Mouse (Mus musculus) heart, embryonic 10.5 days (tissue): ENCODE measurements around the gene Gm5089. TPM values are rescaled to one million over a fixed set of nuclear protein-coding genes. Genes with fewer than 3 reads are reported as not detected.

ENCODE experiments used
- DNase-seq: peaks from one replicate; pipeline ENCODE4 v3.0.0-alpha.2; 2017; ENCODE audit warnings: low spot score
- H3K27ac ChIP-seq: fragments of 300-500 bp; sonication (generic); 2 replicates; pipeline ENCODE4 v1.5.1; 2016; ENCODE audit warnings: mild to moderate bottlenecking
- H3K27me3 ChIP-seq: fragments of 300-500 bp; sonication (generic); 2 replicates; pipeline ENCODE4 v1.6.1; 2016; ENCODE audit warnings: mild to moderate bottlenecking; ENCODE audit not compliant: poor library complexity, insufficient read depth, severe bottlenecking
- H3K36me3 ChIP-seq: fragments of 300-500 bp; sonication (generic); 2 replicates; pipeline ENCODE4 v1.6.1; 2016; ENCODE audit warnings: mild to moderate bottlenecking, moderate library complexity
- H3K4me1 ChIP-seq: fragments of 300-500 bp; sonication (generic); 2 replicates; pipeline ENCODE4 v1.6.1; 2016; ENCODE audit warnings: mild to moderate bottlenecking
- H3K4me3 ChIP-seq: fragments of 300-500 bp; sonication (generic); 2 replicates; pipeline ENCODE4 v1.5.1; 2016; ENCODE audit warnings: mild to moderate bottlenecking, moderate library complexity
- H3K9me3 ChIP-seq: fragments of 300-500 bp; sonication (generic); 2 replicates; pipeline ENCODE4 v1.6.1; 2016; ENCODE audit warnings: mild to moderate bottlenecking, moderate library complexity
- WGBS: fragments of 180-500 bp; shearing (Covaris S2); methylation state at CpG from one replicate; pipeline ENCODE4 v1.1.7; 2016; 5-methylcytosine and 5-hydroxymethylcytosine counted together
- polyA plus RNA-seq: library from polyadenylated mRNA; unstranded; fragments of >200 nt; fragmentation: Nextera tagmentation; extraction: Ambion mirVana; gene quantifications from 2 replicates; pipeline ENCODE4 v1.2.1, GENCODE M21; 2016

Gm5089 gene
- polyA plus RNA-seq, 1 experiment from 2014 or later = not detected

GRCm38 (mm10) chr14:122402716-122403258 is 48.1 kb downstream of the Gm5089 start:
- peaks cover 49% of the 10 kb centered on the region for H3K27me3 ChIP-seq
- DNase-seq = no peak
- no peaks in the 10 kb centered on the region for H3K9me3 ChIP-seq
- no peak overlapping the region for H3K27ac ChIP-seq
- no peak overlapping the region for H3K4me3 ChIP-seq
- H3K36me3 ChIP-seq = no peaks in the 10 kb centered on the region
- peaks cover 10% of the 10 kb centered on the region; the same call in 1 of the 2 replicates for H3K4me1 ChIP-seq
- WGBS = 63% methylated on average over 12 of the region's 12 CpGs

- 77% methylated on average over 11 of the region's 11 CpGs for WGBS
- H3K9me3 ChIP-seq = no peaks in the 10 kb centered on the region
- H3K27me3 ChIP-seq = peaks cover 40% of the 10 kb centered on the region
- peaks cover 8% of the 10 kb centered on the region; the same call in 1 of the 2 replicates for H3K4me1 ChIP-seq
- no peak for DNase-seq
- H3K4me3 ChIP-seq = no peak overlapping the region
- H3K27ac ChIP-seq = no peak overlapping the region
- no peaks in the 10 kb centered on the region for H3K36me3 ChIP-seq
These were observed 49.0 kb downstream of the Gm5089 start for GRCm38 (mm10) chr14:122401886-122402285.

GRCm38 (mm10) chr14:122399906-122400305 is 51.0 kb downstream of the Gm5089 start:
- no peak overlapping the region for H3K27ac ChIP-seq
- no peak overlapping the region for H3K4me3 ChIP-seq
- H3K27me3 ChIP-seq = peaks cover 20% of the 10 kb centered on the region
- WGBS = 89% methylated on average over 5 of the region's 5 CpGs
- H3K4me1 ChIP-seq = no peaks in the 10 kb centered on the region
- H3K36me3 ChIP-seq = no peaks in the 10 kb centered on the region
- H3K9me3 ChIP-seq = no peaks in the 10 kb centered on the region
- no peak for DNase-seq

GRCm38 (mm10) chr14:122398676-122399075 is 52.2 kb downstream of the Gm5089 start:
- Histone ChIP-seq H3K27ac (no peak overlapping the region), H3K27me3 (peaks cover 10% of the 10 kb centered on the region), H3K9me3 (no peaks in the 10 kb centered on the region), H3K4me1 (no peaks in the 10 kb centered on the region), H3K36me3 (no peaks in the 10 kb centered on the region), H3K4me3 (no peak overlapping the region)
- WGBS = 82% methylated on average over 4 of the region's 4 CpGs
- peak; percentile 61 for DNase-seq

GRCm38 (mm10) chr14:122393119-122393518 is 57.8 kb downstream of the Gm5089 start:
- peaks cover 5% of the 10 kb centered on the region; the same call in 1 of the 2 replicates for H3K27me3 ChIP-seq
- H3K4me3 ChIP-seq = no peak overlapping the region
- no peaks in the 10 kb centered on the region for H3K4me1 ChIP-seq
- 73% methylated on average over 1 of the region's 1 CpGs for WGBS
- no peak overlapping the region for H3K27ac ChIP-seq
- H3K9me3 ChIP-seq = no peaks in the 10 kb centered on the region
- no peak for DNase-seq
- no peaks in the 10 kb centered on the region for H3K36me3 ChIP-seq

GRCm38 (mm10) chr14:122390935-122391334 is 60.0 kb downstream of the Gm5089 start:
- Histone ChIP-seq H3K9me3 (no peaks in the 10 kb centered on the region), H3K4me3 (no peak overlapping the region), H3K27me3 (peaks cover 5% of the 10 kb centered on the region; the same call in 1 of the 2 replicates), H3K36me3 (no peaks in the 10 kb centered on the region), H3K4me1 (no peaks in the 10 kb centered on the region), H3K27ac (no peak overlapping the region)
- 37% methylated on average over 4 of the region's 4 CpGs for WGBS
- DNase-seq = peak; percentile 65

- WGBS = 80% methylated on average over 13 of the region's 13 CpGs
These were observed 61.1 kb downstream of the Gm5089 start for GRCm38 (mm10) chr14:122389684-122390370.

GRCm38 (mm10) chr14:122388431-122389031 is 62.4 kb downstream of the Gm5089 start:
- Histone ChIP-seq H3K9me3 (no peaks in the 10 kb centered on the region), H3K27ac (no peak overlapping the region), H3K27me3 (peaks cover 5% of the 10 kb centered on the region; the same call in 1 of the 2 replicates), H3K4me1 (no peaks in the 10 kb centered on the region), H3K36me3 (no peaks in the 10 kb centered on the region), H3K4me3 (no peak overlapping the region)
- peak; percentile 46 for DNase-seq
- 84% methylated on average over 19 of the region's 19 CpGs for WGBS

More at GRCm38 (mm10) chr14:122389684-122390370, 61.1 kb downstream of the Gm5089 start:
- Histone ChIP-seq H3K36me3 (no peaks in the 10 kb centered on the region), H3K9me3 (no peaks in the 10 kb centered on the region), H3K27ac (no peak overlapping the region), H3K27me3 (peaks cover 5% of the 10 kb centered on the region; the same call in 1 of the 2 replicates), H3K4me1 (no peaks in the 10 kb centered on the region), H3K4me3 (no peak overlapping the region)
- peak; percentile 61 for DNase-seq

GRCm38 (mm10) chr14:122387781-122388180 is 63.1 kb downstream of the Gm5089 start:
- Histone ChIP-seq H3K4me1 (no peaks in the 10 kb centered on the region), H3K4me3 (no peak overlapping the region), H3K36me3 (no peaks in the 10 kb centered on the region), H3K27me3 (peaks cover 5% of the 10 kb centered on the region; the same call in 1 of the 2 replicates), H3K27ac (no peak overlapping the region), H3K9me3 (no peaks in the 10 kb centered on the region)
- 91% methylated on average over 5 of the region's 5 CpGs for WGBS
- DNase-seq = no peak

- Histone ChIP-seq H3K4me1 (no peaks in the 10 kb centered on the region), H3K4me3 (no peak overlapping the region), H3K9me3 (no peaks in the 10 kb centered on the region), H3K36me3 (no peaks in the 10 kb centered on the region), H3K27ac (no peak overlapping the region), H3K27me3 (no peaks in the 10 kb centered on the region)
- WGBS = 88% methylated on average over 17 of the region's 17 CpGs
- DNase-seq = peak; percentile 28
These were observed 64.4 kb downstream of the Gm5089 start for GRCm38 (mm10) chr14:122386281-122387130.

- peak; percentile 16 for DNase-seq
- Histone ChIP-seq H3K27ac (no peak overlapping the region), H3K9me3 (no peaks in the 10 kb centered on the region), H3K27me3 (no peaks in the 10 kb centered on the region), H3K36me3 (no peaks in the 10 kb centered on the region), H3K4me1 (no peaks in the 10 kb centered on the region), H3K4me3 (no peak overlapping the region)
- 85% methylated on average over 5 of the region's 5 CpGs for WGBS
These were observed 65.2 kb downstream of the Gm5089 start for GRCm38 (mm10) chr14:122385758-122386157.

GRCm38 (mm10) chr14:122385238-122385534 is 65.7 kb downstream of the Gm5089 start:
- H3K36me3 ChIP-seq = no peaks in the 10 kb centered on the region
- no peaks in the 10 kb centered on the region for H3K4me1 ChIP-seq
- no peaks in the 10 kb centered on the region for H3K9me3 ChIP-seq
- H3K27me3 ChIP-seq = no peaks in the 10 kb centered on the region
- no peak overlapping the region for H3K27ac ChIP-seq
- DNase-seq = peak; percentile 11
- WGBS = 75% methylated on average over 3 of the region's 3 CpGs
- H3K4me3 ChIP-seq = no peak overlapping the region
